Mouse (Mus musculus) CH12.LX (cell line): ENCODE results near the gene Tnfrsf9. TPM values are rescaled to one million over a fixed set of nuclear protein-coding genes. Genes with fewer than 3 reads are reported as not detected.

ENCODE experiments used
- DNase-seq: peaks from one replicate; pipeline ENCODE4 v3.0.0-alpha.2; 2013; ENCODE audit errors: extremely low read depth
- H3K27ac ChIP-seq: 2 replicates; pipeline ENCODE4 v1.5.1; 2012; ENCODE audit warnings: low read depth, mild to moderate bottlenecking, control low read depth, moderate library complexity; ENCODE audit not compliant: insufficient read depth
- H3K27me3 ChIP-seq: replicated peaks from 2 replicates; pipeline ENCODE3; 2012; ENCODE audit warnings: inconsistent platforms
- H3K36me3 ChIP-seq, 2 experiments: replicated peaks in 1 of 2; 2 replicates each; pipeline versions ENCODE3 to v1.6.1; 2012; ENCODE audit warnings: inconsistent platforms in 1 of 2, low read length in 1 of 2, mild to moderate bottlenecking in 1 of 2, mixed read lengths in 1 of 2, moderate library complexity in 1 of 2; ENCODE audit not compliant: control insufficient read depth in 1 of 2, insufficient read depth in 1 of 2
- H3K4me1 ChIP-seq, 2 experiments: 2 replicates each; pipeline ENCODE4 v1.6.1; 2012; ENCODE audit warnings: inconsistent platforms in 1 of 2, moderate library complexity in 1 of 2; ENCODE audit not compliant: insufficient read depth in 2 of 2, control insufficient read depth in 1 of 2
- H3K4me2 ChIP-seq: 2 replicates; pipeline ENCODE4 v1.6.1; 2012; ENCODE audit warnings: low read depth, mild to moderate bottlenecking, control low read depth; ENCODE audit not compliant: poor library complexity, insufficient read depth, severe bottlenecking
- H3K4me3 ChIP-seq, 3 experiments: fragments of 150-350 bp in 1 of 3; sonication (generic) in 1 of 3; replicated peaks in 1 of 3; 2 replicates each; pipeline versions ENCODE3 to v1.5.1; 2011 to 2012; ENCODE audit warnings: low read depth in 2 of 3, low read length in 2 of 3, mild to moderate bottlenecking in 2 of 3, moderate library complexity in 2 of 3, control low read depth in 1 of 3, improper control_type of control experiment in 1 of 3, inconsistent platforms in 1 of 3, mixed read lengths in 1 of 3; ENCODE audit not compliant: poor library complexity in 1 of 3
- H3K79me2 ChIP-seq: replicated peaks from 2 replicates; pipeline ENCODE4 v1.6.1; 2012; ENCODE audit warnings: mild to moderate bottlenecking, moderate library complexity; ENCODE audit not compliant: control insufficient read depth, poor library complexity, insufficient read depth, severe bottlenecking; ENCODE audit errors: extremely low read depth
- H3K9ac ChIP-seq: 2 replicates; pipeline ENCODE4 v1.6.1; 2012; ENCODE audit warnings: low read depth, mild to moderate bottlenecking, control low read depth, moderate library complexity; ENCODE audit not compliant: insufficient read depth
- H3K9me3 ChIP-seq: replicated peaks from 2 replicates; pipeline ENCODE3; 2012; ENCODE audit warnings: low read length, inconsistent platforms, mixed read lengths
- BHLHE40 ChIP-seq: IDR thresholded peaks from 2 replicates; pipeline ENCODE4 v1.6.1; 2011; ENCODE audit warnings: mild to moderate bottlenecking, low read depth, low read length, improper control_type of control experiment
- CHD2 ChIP-seq: IDR thresholded peaks from 2 replicates; pipeline ENCODE4 v1.6.1; 2011; ENCODE audit warnings: low read length, improper control_type of control experiment
- E2F4 ChIP-seq: IDR thresholded peaks from 2 replicates; pipeline ENCODE4 v1.6.1; 2011; ENCODE audit warnings: low read depth, low read length, improper control_type of control experiment; ENCODE audit not compliant: insufficient replicate concordance
- ELF1 ChIP-seq: IDR thresholded peaks from 2 replicates; pipeline ENCODE4 v1.6.1; 2014; ENCODE audit warnings: low read depth, mild to moderate bottlenecking, inconsistent platforms, low read length, improper control_type of control experiment
- EP300 ChIP-seq: IDR thresholded peaks from 2 replicates; pipeline ENCODE4 v1.6.1; 2011; ENCODE audit warnings: low read length, improper control_type of control experiment
- HCFC1 ChIP-seq: IDR thresholded peaks from 2 replicates; pipeline ENCODE4 v1.6.1; 2012; ENCODE audit warnings: low read depth, mild to moderate bottlenecking, inconsistent platforms, low read length, improper control_type of control experiment
- IRF4 ChIP-seq: IDR thresholded peaks from 2 replicates; pipeline ENCODE4 v1.6.1; 2014; ENCODE audit warnings: low read depth, mild to moderate bottlenecking, inconsistent platforms, low read length, improper control_type of control experiment
- JUN ChIP-seq: IDR thresholded peaks from 2 replicates; pipeline ENCODE4 v1.6.1; 2011; ENCODE audit warnings: low read depth, mild to moderate bottlenecking, low read length, improper control_type of control experiment, moderate library complexity; ENCODE audit not compliant: insufficient read depth
- JUND ChIP-seq: conservative IDR thresholded peaks from 2 replicates; pipeline ENCODE4 v1.6.1; 2011; ENCODE audit warnings: low read depth, low read length, improper control_type of control experiment
- KAT2A ChIP-seq: IDR thresholded peaks from 2 replicates; pipeline ENCODE4 v1.6.1; 2012; ENCODE audit warnings: low read length, improper control_type of control experiment, inconsistent platforms; ENCODE audit not compliant: insufficient replicate concordance
- MAFK ChIP-seq: IDR thresholded peaks from 2 replicates; pipeline ENCODE4 v1.6.1; 2011; ENCODE audit warnings: low read length, improper control_type of control experiment; ENCODE audit not compliant: insufficient replicate concordance
- MAX ChIP-seq: IDR thresholded peaks from 2 replicates; pipeline ENCODE4 v1.6.1; 2011; ENCODE audit warnings: low read length, improper control_type of control experiment
- MAZ ChIP-seq: IDR thresholded peaks from 2 replicates; pipeline ENCODE4 v1.6.1; 2012; ENCODE audit warnings: low read depth, mild to moderate bottlenecking, inconsistent platforms, low read length, improper control_type of control experiment, moderate library complexity
- MXI1 ChIP-seq: IDR thresholded peaks from 2 replicates; pipeline ENCODE4 v1.6.1; 2011; ENCODE audit warnings: mild to moderate bottlenecking, low read depth, low read length, improper control_type of control experiment
- MYC ChIP-seq: IDR thresholded peaks from 2 replicates; pipeline ENCODE4 v1.6.1; 2011; ENCODE audit warnings: low read depth, mild to moderate bottlenecking, improper control_type of control experiment, low read length
- POLR2A ChIP-seq: IDR thresholded peaks from 2 replicates; pipeline ENCODE4 v1.6.1; 2011; ENCODE audit warnings: low read depth, mild to moderate bottlenecking, improper control_type of control experiment, low read length
- RAD21 ChIP-seq: IDR thresholded peaks from 2 replicates; pipeline ENCODE4 v1.6.1; 2011; ENCODE audit warnings: low read depth, mild to moderate bottlenecking, low read length, improper control_type of control experiment, moderate library complexity
- RCOR1 ChIP-seq: conservative IDR thresholded peaks from 2 replicates; pipeline ENCODE4 v1.6.1; 2012; ENCODE audit warnings: low read depth, mild to moderate bottlenecking, inconsistent platforms, low read length, improper control_type of control experiment
- SIN3A ChIP-seq: IDR thresholded peaks from 2 replicates; pipeline ENCODE4 v1.6.1; 2012; ENCODE audit warnings: low read length, improper control_type of control experiment, inconsistent platforms
- ZC3H11A ChIP-seq: IDR thresholded peaks from 2 replicates; pipeline ENCODE4 v1.6.1; 2012; ENCODE audit warnings: low read depth, mild to moderate bottlenecking, inconsistent platforms, low read length, improper control_type of control experiment
- ZMIZ1 ChIP-seq: IDR thresholded peaks from 2 replicates; pipeline ENCODE4 v1.6.1; 2012; ENCODE audit warnings: low read depth, mild to moderate bottlenecking, inconsistent platforms, low read length, improper control_type of control experiment
- dilution Hi-C: fragments of 300-500 bp; cut with MboI; formaldehyde crosslinking; loops from 2 replicates; pipeline ENCODE4 v1.14.3; 2020; ENCODE audit warnings: low sequenced_read_pairs; ENCODE audit not compliant: extremely low pct_unique_long_range_greater_than_20kb, extremely low pct_ligation_motif_present
- in situ Hi-C: fragments of 300-500 bp; cut with MboI; formaldehyde crosslinking; loops from 3 replicates; pipeline ENCODE4 v1.14.3; 2019; ENCODE audit warnings: low sequenced_read_pairs, low pct_ligation_motif_present, low pct_unique_long_range_greater_than_20kb, mixed read lengths
- polyA plus RNA-seq: library from polyadenylated mRNA; unstranded; fragments of >175 nt; gene quantifications from 2 replicates; pipeline ENCODE4 v1.2.1, GENCODE M21; 2012; ENCODE audit warnings: low read depth; ENCODE audit not compliant: insufficient read length
- total RNA-seq, 2 experiments: library from RNA; depleted of rRNA; stranded (reverse); fragments of 300-350 nt in 1 of 2; fragments of >200 nt in 1 of 2; gene quantifications; 2 replicates each; pipeline ENCODE4 v1.2.3; 2012 to 2014

The Tnfrsf9 gene
- total and polyA plus RNA-seq, 3 experiments: 2.2 to 3.1 (median 2.9) TPM

GRCm38 (mm10) chr4:150950972-150951371 is 36.6 kb downstream of the Tnfrsf9 start:
- no peak for TF ChIP-seq MAFK
- no peak for TF ChIP-seq MAX
- TF ChIP-seq JUND: no peak
- TF ChIP-seq ZMIZ1: no peak
- TF ChIP-seq RCOR1: no peak
- TF ChIP-seq CHD2: no peak
- TF ChIP-seq MYC: no peak
- no peak for TF ChIP-seq POLR2A
- no peak for TF ChIP-seq SIN3A
- no peak overlapping the region for H3K4me3 ChIP-seq
- no peak overlapping the region for H3K4me2 ChIP-seq
- in situ Hi-C loops: no loop called here
- no peak overlapping the region for H3K9ac ChIP-seq
- dilution Hi-C loops: no loop called here
- H3K9me3 ChIP-seq: no peaks in the 10 kb centered on the region
- no peaks in the 10 kb centered on the region for H3K79me2 ChIP-seq
- H3K27ac ChIP-seq: no peak overlapping the region
- peaks cover 27% of the 10 kb centered on the region for H3K27me3 ChIP-seq
- DNase-seq: no peak
- H3K36me3 ChIP-seq: no peaks in the 10 kb centered on the region
- peaks cover 0 to 9% of the 10 kb centered on the region in 2 experiments; a peak in 2 of 4 replicates for H3K4me1 ChIP-seq

GRCm38 (mm10) chr4:150956369-150957105 is 42.2 kb downstream of the Tnfrsf9 start:
- Histone ChIP-seq H3K9me3 (no peaks in the 10 kb centered on the region), H3K27me3 (peaks cover 24% of the 10 kb centered on the region), H3K36me3 (no peaks in the 10 kb centered on the region), H3K4me3 (no peak overlapping the region), H3K9ac (no peak overlapping the region), H3K79me2 (no peaks in the 10 kb centered on the region), H3K4me2 (no peak overlapping the region), H3K4me1 (no peaks in the 10 kb centered on the region)
- dilution Hi-C loops (no loop called here), in situ Hi-C loops (no loop called here)
- no peak for DNase-seq
- TF ChIP-seq POLR2A: no peak
- TF ChIP-seq E2F4: no peak
- no peak for TF ChIP-seq JUND
- no peak for TF ChIP-seq ZMIZ1
- no peak for TF ChIP-seq RCOR1
- no peak for TF ChIP-seq RAD21
- TF ChIP-seq ZC3H11A: no peak
- no peak for TF ChIP-seq MYC
- no peak for TF ChIP-seq MAFK
- no peak for TF ChIP-seq IRF4
- no peak for TF ChIP-seq HCFC1
- no peak for TF ChIP-seq JUN
- no peak for TF ChIP-seq SIN3A
- TF ChIP-seq EP300: no peak
- no peak for TF ChIP-seq BHLHE40
- no peak for TF ChIP-seq ELF1
- TF ChIP-seq MAZ: no peak
- TF ChIP-seq CHD2: no peak
- no peak for TF ChIP-seq MXI1
- TF ChIP-seq KAT2A: no peak
- TF ChIP-seq, all 38 proteins: peak for 0
- H3K27ac ChIP-seq: no peak overlapping the region
